Mouse (Mus musculus) heart, postnatal 0 days (tissue): ENCODE results near the gene Olfr76.
"Not testable (repeated sequence)": the region's sequence is repeated elsewhere in the genome, so short reads cannot be mapped to it uniquely, and the experiment has no call there.

Experiments
- CTCF ChIP-seq: IDR thresholded peaks from 2 replicates; pipeline ENCODE4 v1.5.1; 2016; ENCODE audit warnings: antibody characterized with exemption, control low read depth, low read depth
- EP300 ChIP-seq: IDR thresholded peaks from 2 replicates; pipeline ENCODE4 v1.6.1; 2016; ENCODE audit warnings: antibody characterized with exemption, low read depth

DNA sequence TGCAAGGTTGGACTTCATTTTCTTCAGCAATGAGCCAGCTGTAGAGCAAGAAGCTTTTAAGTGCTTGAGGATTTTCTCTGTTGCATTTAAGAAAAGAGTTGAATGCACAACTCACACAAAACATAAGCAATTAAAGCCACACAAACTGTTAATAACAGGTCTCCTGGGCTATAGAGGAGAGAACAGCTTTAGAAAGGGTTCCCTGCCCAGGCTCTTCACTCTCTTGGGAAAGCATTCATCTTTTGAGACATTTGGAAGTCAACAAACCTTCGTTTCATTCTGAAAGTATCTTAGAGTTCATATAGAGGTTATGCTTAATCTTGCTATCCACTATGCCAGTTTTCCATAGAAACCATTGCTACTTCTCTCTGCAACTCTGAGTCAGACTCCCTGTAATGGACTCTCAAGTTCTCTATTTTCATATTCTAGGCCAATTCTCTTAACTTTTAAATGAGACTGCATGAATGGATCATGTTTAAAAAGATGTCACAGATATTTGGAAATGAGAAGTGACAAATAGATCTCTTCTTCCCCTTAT is 47.1 kb upstream of the Olfr76 start, which contains the start of gene Olfr1555-ps1:
- TF ChIP-seq CTCF, EP300: not testable (repeated sequence)
